In the genomic region with DNA sequence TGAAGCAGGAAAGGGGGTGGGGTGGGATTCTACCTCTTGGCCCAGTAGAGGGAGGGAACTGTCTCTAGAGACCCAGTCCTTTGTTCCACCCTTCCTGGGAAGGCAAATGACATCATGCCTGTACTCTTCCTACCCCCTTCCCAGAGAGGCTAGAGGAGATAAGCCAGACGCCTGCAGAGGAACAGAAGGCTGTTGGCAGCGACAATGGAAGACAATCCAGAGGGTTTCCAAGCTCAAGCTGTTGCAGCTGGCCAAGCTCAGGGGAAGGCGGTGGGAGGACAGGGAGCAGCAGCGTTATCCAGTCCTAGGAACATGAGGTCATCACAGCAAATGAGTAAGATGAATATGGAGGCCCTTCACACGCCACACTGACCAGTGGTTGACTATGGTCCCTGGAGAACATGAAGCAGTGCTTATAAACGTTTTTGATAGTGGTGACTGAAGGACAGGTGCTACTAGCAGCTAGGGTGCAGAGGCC, we compare ENCODE assay signal across 8 mouse cellular contexts.
DNase-seq lines count a peak whose midpoint lies in the region; ATAC-seq and TF ChIP-seq lines count a peak whose summit lies in the region.

No protein-coding gene starts in this region.

- H3K27me3 ChIP-seq in forebrain, embryonic 14.5 days (replicated peaks; ENCODE audit: control insufficient read depth, insufficient read depth, low read length) = no peaks in the 10 kb centered on the region

- H3K4me2 ChIP-seq in forebrain, embryonic 14.5 days (ENCODE audit: low read length) = no peak overlapping the region

- intact Hi-C loops in heart, postnatal 10 days (cut with DNase I) = loop anchor here (2.0 kb wide), 1 partner anchor 104 kb away; no protein-coding TSS in a partner anchor

- peak; percentile 59 for ATAC-seq in forebrain, embryonic 14.5 days
- ATAC-seq in inflammation-experienced regulatory T-cells, adult 6 months = no peak

- H3K9me3 ChIP-seq in forebrain, embryonic 14.5 days (replicated peaks; ENCODE audit: control insufficient read depth, low read length) = no peaks in the 10 kb centered on the region

- H3K4me1 ChIP-seq in forebrain, embryonic 14.5 days (ENCODE audit: control insufficient read depth, insufficient read depth, low read length) = no peaks in the 10 kb centered on the region
- H3K4me1 ChIP-seq in lung, adult 2 months (ENCODE audit: control insufficient read depth, insufficient read depth, low read length) = peaks cover 55% of the 10 kb centered on the region

- no peak for TF ChIP-seq CTCF in lung, adult 2 months (IDR thresholded peaks at IDR 0.05; ENCODE audit: insufficient read depth, low read length)

- H3K27ac ChIP-seq in forebrain, embryonic 14.5 days (ENCODE audit: low read depth, low read length) = no peak overlapping the region

- H3K9ac ChIP-seq in forebrain, embryonic 14.5 days (ENCODE audit: low read length) = no peak overlapping the region

- H3K36me3 ChIP-seq in forebrain, embryonic 14.5 days (ENCODE audit: control insufficient read depth, insufficient read depth, low read length) = 0 out of 2 replicates have a peak, but pooled peaks cover 6% of the 10 kb centered on the region

- H3K4me3 ChIP-seq in forebrain, embryonic 14.5 days (ENCODE audit: low read depth, low read length) = no peak overlapping the region
- no peak overlapping the region for H3K4me3 ChIP-seq in lung, adult 2 months (replicated peaks; ENCODE audit: extremely low read depth, low read depth, low read length)

- 36% methylated on average over 6 of the region's 6 CpGs for WGBS in forebrain, embryonic 14.5 days
- 20% methylated on average over 6 of the region's 6 CpGs for WGBS in lung, adult 2 months

- DNase-seq in ES-CJ7 (ENCODE audit: low read depth, low spot score) = peak; percentile 90
- DNase-seq in brain, embryonic 18.5 days (ENCODE audit: low read depth, low spot score) = peak; percentile 14
- DNase-seq in forebrain, embryonic 14.5 days (ENCODE audit: low spot score) = peak; percentile 47
- peak; percentile 91 to 92 for DNase-seq in heart, postnatal 10 days
- DNase-seq in kidney, postnatal 4 days = peak; percentile 70 to 79
- DNase-seq in lung, adult 2 months = peak; percentile 58
- peak; percentile 59 for DNase-seq in retina, embryonic 14.5 days (ENCODE audit: low spot score)

- TF ChIP-seq POLR2A in lung, adult 2 months (IDR thresholded peaks at IDR 0.05; ENCODE audit: borderline replicate concordance, extremely low read depth, low read depth, low read length) = peak; percentile 29; the same call in 1 of the 2 replicates

Comparison
In these comparisons a context has a peak if more than half of its experiments do, and no peak if none do; other contexts are left out.
1. DNase-seq: peak in every context shown above with its lines; median percentile 92 in heart, postnatal 10 days; 90 in ES-CJ7; 74 in kidney, postnatal 4 days; 59 in retina, embryonic 14.5 days; 58 in lung, adult 2 months; 47 in forebrain, embryonic 14.5 days; 14 in brain, embryonic 18.5 days.